Mouse (Mus musculus): ENCODE measurements around the gene Srbd1.

DNA sequence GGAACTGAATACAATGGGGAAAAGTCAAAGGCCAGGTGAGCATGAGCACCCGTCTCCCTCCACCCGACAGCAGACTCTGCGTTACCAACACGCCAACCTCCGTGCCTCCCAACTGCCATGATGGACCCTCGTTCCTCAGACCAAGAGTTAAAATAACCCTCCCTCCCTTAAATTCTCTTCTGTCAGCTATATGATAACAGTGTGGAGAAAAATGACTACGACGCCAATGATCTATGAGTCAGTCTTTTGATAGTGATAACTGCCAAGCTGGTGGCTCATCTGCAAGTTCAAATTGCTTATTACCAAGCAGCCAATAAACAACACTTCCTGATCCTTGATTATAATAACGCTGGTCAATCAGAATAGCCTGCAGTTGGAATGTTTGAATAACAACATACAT is 57.1 kb downstream of the Srbd1 start:
- TF ChIP-seq CTCF (IDR thresholded peaks at IDR 0.05; ENCODE audit: extremely low read depth, insufficient read depth, low read length) (no peak), POLR2A (IDR thresholded peaks at IDR 0.05; ENCODE audit: extremely low read depth, insufficient read depth, low read length) (no peak)

Measured in cortical plate, adult 2 months (tissue).